Mouse (Mus musculus) induced T-regulatory cell, adult 2 months (primary cell): ENCODE measurements around the gene Tbc1d22a.
"Not testable (repeated sequence)": the region's sequence is repeated elsewhere in the genome, so short reads cannot be mapped to it uniquely, and the experiment has no call there.

Experiments used
- DNase-seq: peaks from one replicate; pipeline ENCODE4 v3.0.0-alpha.2; 2012; ENCODE audit warnings: low read depth

Tbc1d22a gene

GRCm38 (mm10) chr15:86203292-86203793 is 10.9 kb upstream of the Tbc1d22a start:
- no peak for DNase-seq

GRCm38 (mm10) chr15:86203942-86204561 is 10.2 kb upstream of the Tbc1d22a start:
- DNase-seq: peak; percentile 68

- peak; percentile 82 for DNase-seq
These were observed 9.0 kb upstream of the Tbc1d22a start for GRCm38 (mm10) chr15:86205300-86205699.

GRCm38 (mm10) chr15:86206385-86206784 is 7.9 kb upstream of the Tbc1d22a start:
- DNase-seq: no peak

DNA sequence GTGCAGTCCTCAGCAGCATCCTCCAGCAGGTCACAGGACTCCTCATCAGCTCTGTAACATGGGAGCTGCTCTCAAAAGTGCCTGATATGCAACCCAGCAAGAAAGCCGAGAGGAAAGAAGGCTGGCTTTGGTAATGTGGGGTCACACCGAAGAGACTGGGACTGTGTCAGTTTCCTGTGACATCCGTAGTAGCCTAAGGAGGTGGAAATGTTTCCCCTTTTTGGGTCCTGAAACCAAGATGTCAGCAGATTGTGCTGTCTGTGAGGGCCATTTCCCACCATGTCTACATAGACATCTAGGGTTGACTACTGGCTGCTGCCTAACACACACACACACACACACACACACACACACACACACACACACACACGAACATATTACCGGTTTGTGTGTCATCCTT is 2.1 kb upstream of the Tbc1d22a start:
- not testable (repeated sequence) for DNase-seq

GRCm38 (mm10) chr15:86214549-86215201 is 416 bp downstream of the Tbc1d22a start:
- DNase-seq: peak; percentile 49

DNA sequence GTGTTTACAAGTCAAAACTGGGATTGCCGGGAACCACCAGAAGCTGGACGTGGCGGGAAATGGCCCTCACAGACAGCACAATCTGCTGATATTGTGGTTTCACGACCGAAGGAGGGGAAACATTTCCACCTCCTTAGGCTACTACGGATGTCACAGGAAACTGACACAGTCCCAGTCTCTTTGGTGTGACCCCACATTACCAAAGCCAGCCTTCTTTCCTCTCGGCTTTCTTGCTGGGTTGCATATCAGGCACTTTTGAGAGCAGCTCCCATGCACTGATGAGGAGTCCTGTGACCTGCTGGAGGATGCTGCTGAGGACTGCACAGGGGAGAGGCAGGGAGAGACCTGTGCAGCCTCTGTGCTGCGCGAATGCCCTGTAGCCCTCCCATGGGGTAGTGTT is 2.4 kb downstream of the Tbc1d22a start:
- not testable (repeated sequence) for DNase-seq

GRCm38 (mm10) chr15:86219534-86220228 is 5.4 kb downstream of the Tbc1d22a start:
- no peak for DNase-seq

DNA sequence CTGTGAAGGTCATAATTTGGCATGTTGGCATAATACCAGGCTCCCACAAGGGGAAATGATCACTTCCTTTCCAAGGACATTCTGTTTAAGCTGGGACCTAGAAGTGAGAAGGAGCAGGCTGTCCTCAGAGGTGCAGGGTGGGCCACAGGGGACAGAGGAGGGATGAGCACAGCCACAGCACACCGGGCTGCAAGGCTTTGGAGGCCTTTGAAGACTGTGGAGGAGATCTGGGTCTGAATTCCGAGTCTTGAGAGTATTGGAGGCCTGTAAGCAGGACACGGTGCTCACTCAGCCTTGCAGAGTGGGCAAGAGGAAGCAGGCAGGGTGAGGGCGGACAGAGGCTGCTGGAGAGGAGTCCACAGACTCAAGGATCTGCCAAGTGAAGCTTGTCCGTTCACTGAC is 6.0 kb downstream of the Tbc1d22a start:
- no peak for DNase-seq

DNA sequence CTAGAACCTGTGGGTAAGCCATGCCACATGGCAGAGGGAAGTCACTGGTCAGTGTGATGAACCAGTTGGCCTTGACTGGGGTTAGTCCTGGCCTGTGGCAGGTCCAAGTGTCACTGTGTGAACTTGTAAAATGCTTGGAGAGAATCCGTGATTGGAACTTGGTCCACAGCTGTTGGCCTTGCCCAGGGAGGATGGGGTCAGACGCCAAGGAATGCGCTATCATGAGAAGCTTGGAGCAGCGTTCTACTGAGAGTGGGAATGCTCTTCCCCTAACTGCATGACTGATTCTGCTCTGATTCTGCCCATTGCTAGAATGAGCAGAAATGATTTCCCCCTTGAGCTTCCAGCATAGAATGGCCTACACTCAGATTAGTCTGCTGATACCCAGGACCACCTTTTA is 6.5 kb downstream of the Tbc1d22a start:
- no peak for DNase-seq

GRCm38 (mm10) chr15:86221369-86221768 is 7.1 kb downstream of the Tbc1d22a start:
- no peak for DNase-seq

- not testable (repeated sequence) for DNase-seq
These were observed 7.6 kb downstream of the Tbc1d22a start for GRCm38 (mm10) chr15:86221901-86222300.

GRCm38 (mm10) chr15:86224972-86225551 is 10.8 kb downstream of the Tbc1d22a start:
- DNase-seq: no peak

GRCm38 (mm10) chr15:86226221-86226620 is 12.0 kb downstream of the Tbc1d22a start:
- DNase-seq: no peak

DNA sequence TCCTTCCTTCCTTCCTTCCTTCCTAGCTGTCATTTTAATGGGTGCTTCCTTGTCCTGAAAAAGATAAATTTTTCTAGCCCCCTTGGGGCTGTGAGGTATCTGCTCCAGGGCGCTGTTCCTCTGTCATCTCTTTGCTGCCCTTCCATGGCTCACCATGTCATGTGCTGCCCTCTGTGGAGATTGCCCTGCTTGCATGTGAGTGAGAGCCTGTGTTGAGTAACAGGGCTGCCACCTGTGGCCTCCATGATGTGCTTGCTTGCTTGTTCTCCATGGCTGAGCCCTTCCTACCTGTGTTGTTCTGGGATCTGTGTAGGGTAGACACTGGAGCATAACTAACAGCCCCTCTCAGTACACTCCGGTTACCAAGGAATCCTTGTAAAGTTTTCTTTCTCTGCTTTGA is 12.7 kb downstream of the Tbc1d22a start:
- DNase-seq: no peak

DNA sequence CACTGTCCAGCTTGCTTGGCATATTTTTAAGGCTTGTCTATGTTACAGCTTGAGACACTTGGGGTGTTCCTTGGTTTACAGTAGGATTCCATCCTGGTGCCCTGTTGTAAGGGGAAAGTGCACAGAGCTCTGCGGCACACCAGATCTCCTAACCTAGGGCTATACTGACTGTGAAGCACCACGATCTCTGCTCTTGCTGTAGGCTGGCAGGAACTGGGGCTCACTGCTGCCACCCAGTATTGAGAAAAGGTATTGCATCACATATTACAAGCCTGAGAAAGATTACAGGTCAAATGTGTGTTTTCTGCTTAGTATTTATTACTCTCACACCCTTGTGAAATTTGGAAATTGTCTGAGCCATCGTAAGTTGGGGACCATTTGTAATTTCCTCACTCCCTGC is 13.9 kb downstream of the Tbc1d22a start:
- peak; percentile 71 for DNase-seq

DNA sequence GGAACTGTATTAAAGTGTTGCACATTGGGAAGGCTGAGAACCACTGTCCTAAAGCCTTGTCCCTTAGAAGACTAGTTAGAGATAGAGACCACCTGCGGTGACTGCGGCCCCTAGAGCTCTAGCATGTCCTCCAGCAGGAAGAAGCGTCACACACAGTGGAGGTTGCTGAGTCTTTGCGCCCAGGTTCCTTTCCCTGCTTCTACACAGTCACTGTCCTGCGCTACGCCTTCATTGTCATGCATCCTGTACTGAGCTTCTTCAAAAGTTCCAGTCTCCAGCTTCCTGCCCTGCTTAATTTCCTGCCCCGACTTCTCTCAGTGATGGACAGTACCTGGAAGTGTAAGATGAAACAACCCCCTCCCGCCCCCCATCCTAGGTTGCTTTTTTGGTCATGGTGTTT is 14.8 kb downstream of the Tbc1d22a start:
- DNase-seq: no peak

- DNase-seq: no peak
These were observed 15.4 kb downstream of the Tbc1d22a start for GRCm38 (mm10) chr15:86229623-86230022.

GRCm38 (mm10) chr15:86231170-86231569 is 16.9 kb downstream of the Tbc1d22a start:
- no peak for DNase-seq

DNA sequence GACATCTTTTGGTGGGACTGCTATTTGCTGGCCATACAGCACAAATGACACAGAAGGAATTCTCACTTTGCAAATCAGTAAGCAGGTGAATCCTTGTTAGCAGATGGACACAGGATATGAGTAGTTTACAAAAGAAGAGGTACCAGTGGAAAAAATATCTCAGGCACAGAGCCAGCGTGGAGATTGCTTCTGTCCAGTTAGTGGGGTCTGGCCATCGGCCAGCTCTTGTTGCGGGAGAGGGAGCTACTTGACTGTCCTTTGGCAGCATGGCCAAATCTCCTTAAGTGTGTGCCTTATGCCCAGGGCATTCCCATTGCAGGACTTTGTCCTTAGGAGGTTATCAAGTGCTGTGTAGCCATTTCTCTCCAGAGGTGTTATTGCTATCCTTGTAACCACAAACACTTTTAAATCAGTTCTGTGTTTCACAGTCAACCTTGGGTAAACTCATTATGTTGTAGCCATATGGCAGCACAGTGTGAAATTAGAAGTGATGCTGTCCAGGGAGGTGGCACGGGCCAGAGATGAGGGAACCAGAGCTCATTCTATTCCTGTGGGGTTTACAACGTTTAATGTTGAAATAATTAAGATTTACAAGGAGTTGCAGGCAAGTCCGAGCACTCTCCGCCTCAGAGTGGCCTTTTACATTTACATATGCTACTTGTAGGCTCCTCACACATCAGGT is 17.7 kb downstream of the Tbc1d22a start:
- DNase-seq: no peak

DNA sequence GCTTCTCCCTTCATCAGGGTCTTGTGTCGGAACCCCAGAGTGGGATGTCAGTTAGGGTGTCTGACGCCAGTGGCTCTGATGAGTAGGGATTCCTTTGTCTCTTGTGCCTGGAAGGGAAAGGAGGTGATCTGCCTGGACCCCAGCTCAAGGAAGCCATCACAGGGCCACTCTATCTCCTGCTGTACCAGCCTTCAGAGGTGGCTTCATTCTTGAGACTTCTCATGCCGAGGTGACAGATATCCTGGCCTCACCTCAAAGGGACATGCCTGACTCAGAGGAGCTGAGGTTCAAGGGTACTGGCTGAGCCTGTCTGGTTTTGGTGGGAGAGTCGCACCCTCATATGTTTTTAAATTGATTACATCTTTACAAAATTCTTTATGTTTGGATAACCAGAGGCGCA is 19.7 kb downstream of the Tbc1d22a start:
- no peak for DNase-seq
